Mouse (Mus musculus) heart, postnatal 36 days (tissue): ENCODE results near the gene Pigr. TPM values are rescaled to one million over a fixed set of nuclear protein-coding genes. Genes with fewer than 3 reads are reported as not detected.

Source experiments
- DNase-seq, 2 experiments: peaks; one replicate each; pipeline ENCODE4 v3.0.0; 2021 to 2022
- intact Hi-C: fragments of 180-260 bp; cut with DNase I; formaldehyde crosslinking; loops from one replicate; pipeline ENCODE4 v1.15.1; 2025
- total RNA-seq, 2 experiments: library from RNA; stranded (reverse); gene quantifications; 2 replicates each; pipeline ENCODE4 v1.2.3; 2021

The Pigr gene
- total RNA-seq, 2 experiments from 2014 or later: not detected

- intact Hi-C loops: loop anchor here (5.0 kb wide), 2 partner anchors 276 to 381 kb away; partner anchors contain the start of gene Eif2d
- DNase-seq: no peak
Observed at GRCm38 (mm10) chr1:130875910-130876309, 49.4 kb downstream of the Pigr start.

- peak; percentile 16 to 31 for DNase-seq
Observed at GRCm38 (mm10) chr1:130876931-130877509, 50.5 kb downstream of the Pigr start.

GRCm38 (mm10) chr1:130877889-130878614, 51.6 kb downstream of the Pigr start:
- peak in 1 of 2 experiments; percentile 6 for DNase-seq
- intact Hi-C loops: loop anchor here (1.0 to 5.0 kb wide), 4 partner anchors 101 to 379 kb away; partner anchors contain the start of gene Eif2d

More at GRCm38 (mm10) chr1:130876931-130877509, 50.5 kb downstream of the Pigr start:
- intact Hi-C loops: loop anchor here (1.0 to 5.0 kb wide), 4 partner anchors 102 to 380 kb away; partner anchors contain the start of gene Eif2d

GRCm38 (mm10) chr1:130879927-130880326, 53.4 kb downstream of the Pigr start:
- intact Hi-C loops: loop anchor here (5.0 kb wide), 2 partner anchors 272 to 377 kb away; partner anchors contain the start of gene Eif2d

GRCm38 (mm10) chr1:130883146-130883545, 56.7 kb downstream of the Pigr start:
- no peak for DNase-seq
- intact Hi-C loops: no loop called here

More at GRCm38 (mm10) chr1:130879927-130880326, 53.4 kb downstream of the Pigr start:
- no peak for DNase-seq

- intact Hi-C loops: no loop called here
- DNase-seq: no peak
Observed at GRCm38 (mm10) chr1:130887354-130887753, 60.9 kb downstream of the Pigr start, which contains the start of gene Il24. Il24 (minus strand) TSS chr1:130887454.

GRCm38 (mm10) chr1:130892446-130892845, 66.0 kb downstream of the Pigr start:
- intact Hi-C loops: no loop called here
- no peak for DNase-seq

- intact Hi-C loops: no loop called here
- no peak for DNase-seq
Observed at GRCm38 (mm10) chr1:130893329-130894040, 67.0 kb downstream of the Pigr start.

- DNase-seq: no peak
- intact Hi-C loops: no loop called here
Observed at GRCm38 (mm10) chr1:130894468-130894867, 68.0 kb downstream of the Pigr start.

Other genes starting within 250 kb of the Pigr start
- not detected for gene Zp3r, start 197.1 kb upstream of the Pigr start, total RNA-seq
- not detected for gene C4bp, start 165.1 kb upstream of the Pigr start, total RNA-seq
- under 1 TPM in 1 of 2 experiments, not detected in 1; 0.43 TPM for gene Gm29427, start 110.9 kb upstream of the Pigr start, total RNA-seq
- 1 to 10 TPM; 3.8 to 5.0 TPM for gene Yod1, start 109.4 kb upstream of the Pigr start, total RNA-seq
- gene Pfkfb2, start 97.4 kb upstream of the Pigr start, total RNA-seq: 10 to 100 TPM; 63.8 to 76.3 TPM
- under 1 TPM; 0.72 to 0.81 TPM for gene AA986860, start 94.7 kb upstream of the Pigr start, total RNA-seq
- gene Fcamr, start 25.8 kb upstream of the Pigr start, total RNA-seq: under 1 TPM; 0.31 to 0.38 TPM
- gene Fcmr, start 39.0 kb downstream of the Pigr start, total RNA-seq: 1 to 10 TPM in 1 of 2 experiments, under 1 TPM in 1; 0.72 to 1.3 TPM
- gene Il24, start 60.8 kb downstream of the Pigr start, total RNA-seq: not detected
- not detected for gene Il20, start 84.8 kb downstream of the Pigr start, total RNA-seq
- gene Il19, start 113.4 kb downstream of the Pigr start, total RNA-seq: not detected
- gene Il10, start 193.2 kb downstream of the Pigr start, total RNA-seq: not detected